Mouse (Mus musculus) monocyte, adult 5-6 weeks (primary cell): Measurements from ENCODE around the gene Trim66. TPM values are rescaled to one million over a fixed set of nuclear protein-coding genes. Genes with fewer than 3 reads are reported as not detected.

Experiments
- ATAC-seq: fragments of 153-309, 156-312 bp; replicated peaks from 2 replicates; pipeline ENCODE4 v1.8.0; 2017; ENCODE audit warnings: mild to moderate bottlenecking; ENCODE audit not compliant: low TSS enrichment, insufficient number of reproducible peaks, severe bottlenecking, poor library complexity, low FRiP score
- total RNA-seq: library from RNA; stranded (forward); fragments of 200-1000, 200-491, 200-594 nt; gene quantifications from 3 replicates; pipeline ENCODE4 v1.2.3, GENCODE M21; 2017

Gene Trim66
- total RNA-seq, 1 experiment from 2014 or later: 0.19 TPM

- no peak for ATAC-seq
Observed at GRCm38 (mm10) chr7:109524442-109524744, 16.5 kb upstream of the Trim66 start.

DNA sequence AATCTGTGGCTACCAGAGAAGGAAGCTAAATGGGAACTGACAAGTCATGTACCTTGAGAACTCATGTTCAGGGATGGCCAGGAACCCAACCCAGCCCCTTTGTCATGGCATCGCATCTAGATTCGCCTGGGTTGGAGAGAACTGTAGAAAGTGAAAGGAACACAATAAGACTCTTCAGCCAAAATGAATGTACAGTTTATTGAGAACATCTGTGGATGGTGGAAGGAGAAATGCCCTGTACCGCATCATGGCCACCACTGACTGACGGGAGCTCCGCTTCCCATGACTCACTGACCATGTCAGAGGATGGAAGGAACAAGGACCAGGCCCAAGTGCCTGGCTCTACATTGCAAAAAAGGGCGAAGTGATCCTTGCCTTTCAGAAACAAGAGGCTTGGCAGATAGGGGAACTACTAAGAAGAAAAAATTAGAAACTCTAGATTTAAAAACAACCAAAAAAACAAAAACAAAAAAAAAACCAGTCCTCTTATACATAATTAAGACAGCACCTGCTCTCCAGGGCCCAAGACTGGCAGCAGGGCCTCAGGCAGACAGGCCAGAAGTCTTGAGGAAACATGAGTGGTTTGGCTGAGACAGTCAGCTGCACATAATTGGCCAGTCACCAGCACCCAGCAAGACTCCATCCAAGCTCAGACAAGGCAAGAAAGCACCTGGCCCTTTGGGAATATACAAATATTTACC, 16.0 kb upstream of the Trim66 start:
- ATAC-seq: no peak

- ATAC-seq: no peak
Observed at GRCm38 (mm10) chr7:109523304-109523703, 15.4 kb upstream of the Trim66 start.

GRCm38 (mm10) chr7:109522084-109522483, 14.2 kb upstream of the Trim66 start:
- no peak for ATAC-seq

DNA sequence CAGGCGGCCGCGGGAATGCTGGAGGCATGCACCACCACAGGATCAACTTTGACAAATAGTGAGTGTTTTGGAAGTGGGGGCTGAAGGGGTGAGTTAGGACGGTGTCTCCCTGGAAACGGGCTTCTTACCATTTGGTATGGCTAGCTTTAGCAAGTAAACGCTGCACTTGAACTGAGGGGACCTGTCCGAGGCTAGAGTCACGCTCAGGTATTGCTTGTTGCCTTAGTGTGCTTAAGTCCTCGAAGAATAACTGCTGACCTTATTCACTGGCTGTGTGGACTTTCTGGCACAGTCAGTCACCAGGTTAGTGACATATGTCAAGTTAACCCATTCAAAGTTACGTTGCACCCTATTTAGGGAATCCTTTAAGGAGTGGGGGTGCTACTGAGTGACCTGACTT, 12.0 kb upstream of the Trim66 start:
- no peak for ATAC-seq

- peak; percentile 93 for ATAC-seq
Observed at GRCm38 (mm10) chr7:109518838-109519696, 11.1 kb upstream of the Trim66 start, which contains the start of gene Rpl27a. Gene Rpl27a, plus strand, starts transcription at chr7:109519147.

DNA sequence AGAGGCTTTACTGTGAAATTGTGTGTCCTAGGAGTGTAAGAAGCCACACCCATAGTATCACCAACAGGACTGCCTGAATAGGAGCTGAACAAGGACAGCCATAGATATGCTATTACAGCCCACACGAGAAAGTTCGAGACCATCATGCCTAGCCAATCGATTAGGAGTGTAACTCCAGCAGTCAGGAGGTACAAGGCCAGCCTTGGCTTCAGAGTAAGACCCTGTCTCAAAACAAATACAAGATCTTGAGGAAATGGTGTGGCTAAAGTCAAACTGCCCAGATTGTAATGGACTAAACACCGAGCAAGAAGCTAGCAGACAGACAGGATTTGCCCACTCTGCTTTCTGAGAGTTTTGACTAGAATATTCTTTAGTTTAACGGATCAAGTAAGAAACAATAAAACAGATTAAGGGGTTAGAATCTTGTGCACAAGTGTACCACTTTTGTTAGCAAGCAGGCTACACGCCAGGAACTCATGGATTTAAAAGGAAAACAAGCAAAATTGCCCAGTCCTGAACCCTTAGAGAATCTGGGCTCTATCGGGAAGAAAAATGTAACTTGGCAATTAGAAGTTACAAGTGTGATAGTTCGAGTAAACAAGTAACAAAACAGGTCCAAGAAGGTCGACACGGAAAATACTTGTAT, 10.2 kb upstream of the Trim66 start:
- no peak for ATAC-seq

- no peak for ATAC-seq
Observed at GRCm38 (mm10) chr7:109516500-109516899, 8.6 kb upstream of the Trim66 start.

- ATAC-seq: no peak
Observed at GRCm38 (mm10) chr7:109511838-109512237, 3.9 kb upstream of the Trim66 start.

DNA sequence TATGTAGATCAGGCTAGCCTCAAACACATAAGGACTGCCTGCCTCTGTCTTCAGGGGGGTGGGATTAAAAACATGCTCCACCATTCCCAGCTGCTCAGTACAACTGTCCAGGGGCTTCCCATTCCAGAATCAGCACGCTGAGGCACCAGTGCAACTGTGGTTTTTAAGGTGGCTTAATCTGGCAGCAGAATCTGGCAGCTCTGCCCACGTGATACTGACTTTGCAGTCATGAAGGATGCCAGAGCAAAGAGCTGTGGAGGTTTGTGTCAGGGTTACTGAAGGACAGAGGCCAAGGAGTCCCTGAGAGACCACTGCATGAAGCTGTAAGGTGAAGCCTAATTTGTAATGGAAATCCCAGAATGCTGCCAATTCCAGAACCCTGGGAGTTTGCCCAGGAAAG, 2.9 kb upstream of the Trim66 start:
- ATAC-seq: no peak

GRCm38 (mm10) chr7:109507572-109507971, 362 bp downstream of the Trim66 start:
- no peak for ATAC-seq

GRCm38 (mm10) chr7:109507119-109507518, 815 bp downstream of the Trim66 start:
- no peak for ATAC-seq

GRCm38 (mm10) chr7:109497507-109497906, 10.4 kb downstream of the Trim66 start:
- no peak for ATAC-seq

DNA sequence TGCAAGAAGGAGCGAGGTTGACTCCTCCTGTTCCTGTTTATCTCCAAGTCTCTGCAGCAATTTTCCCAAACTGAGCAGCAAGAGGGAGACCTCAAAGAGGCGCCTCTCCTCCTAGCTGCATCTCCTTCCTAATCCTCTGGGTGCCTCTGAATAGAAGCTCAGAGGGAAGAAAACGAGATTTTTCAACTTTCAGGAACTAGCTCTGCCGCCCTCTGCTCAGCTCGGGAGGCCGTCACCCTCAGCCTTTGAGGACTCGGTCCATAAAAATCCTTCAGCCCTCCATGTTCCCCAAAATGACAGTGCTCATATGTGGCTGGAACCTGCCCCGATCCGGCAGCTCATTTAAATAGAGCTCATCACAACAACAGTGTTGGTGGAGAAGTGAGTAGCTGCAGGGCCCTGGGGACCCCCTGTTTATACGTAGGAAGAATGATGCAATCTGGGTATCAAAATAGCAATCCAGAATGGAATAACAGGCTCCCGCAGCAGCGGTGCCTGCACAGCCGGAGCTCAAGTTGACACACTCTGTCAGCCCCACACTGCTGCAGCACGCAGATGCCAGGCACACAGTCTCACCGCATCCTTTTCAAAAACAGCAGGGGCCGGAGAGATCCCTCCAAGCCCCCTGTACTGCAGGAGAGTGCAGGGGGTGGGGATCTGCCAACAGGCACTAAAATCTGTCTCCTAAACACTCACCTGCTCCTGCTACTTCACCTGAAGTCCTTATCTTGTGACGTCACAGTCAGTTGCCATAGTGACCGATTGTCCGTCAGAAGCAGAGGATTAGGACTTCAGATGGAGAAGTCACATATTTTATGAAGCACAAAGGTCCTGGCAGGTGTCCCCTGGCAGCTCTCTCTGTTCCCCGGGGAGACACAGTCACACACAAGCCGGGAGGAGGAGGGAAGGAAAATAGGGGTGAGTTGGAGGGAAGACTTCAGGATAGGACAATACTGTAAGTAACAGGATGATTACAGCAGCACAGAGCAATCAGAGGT, 14.3 kb downstream of the Trim66 start:
- ATAC-seq: no peak

DNA sequence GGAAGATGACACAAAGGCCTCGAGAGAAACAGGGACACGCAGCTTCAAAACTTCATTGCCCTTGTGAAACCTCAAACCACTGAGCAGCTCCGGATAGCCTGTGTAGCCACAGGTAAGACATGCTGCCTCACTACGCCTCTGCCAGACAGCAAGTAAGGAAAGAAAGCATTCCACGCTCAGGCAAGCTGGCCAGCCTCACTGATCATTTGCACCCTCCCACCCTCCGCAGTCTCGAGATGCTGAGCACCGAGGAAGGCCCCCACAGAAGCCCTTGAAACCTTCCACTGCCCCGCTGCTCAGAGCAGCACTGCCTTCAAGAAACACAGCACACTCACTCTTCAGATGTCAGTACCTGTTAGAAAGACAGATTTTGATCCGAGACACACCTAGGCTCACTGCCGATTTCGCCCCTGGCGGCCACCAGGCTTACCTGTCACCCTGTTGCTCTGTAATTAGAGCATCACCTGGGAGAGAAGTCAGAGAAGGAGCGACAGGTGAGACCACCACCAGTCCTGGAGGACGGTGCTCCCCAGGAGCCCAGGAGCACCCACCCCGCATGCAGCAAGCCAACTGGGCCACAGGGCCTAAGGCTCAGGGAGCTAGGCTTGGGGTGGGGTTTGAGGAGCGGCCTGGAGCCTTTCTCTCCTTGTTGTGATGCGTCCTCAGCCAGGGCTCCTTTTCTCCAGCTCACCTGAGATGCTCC, 15.2 kb downstream of the Trim66 start:
- ATAC-seq: no peak

- ATAC-seq: no peak
Observed at GRCm38 (mm10) chr7:109484221-109484620, 23.7 kb downstream of the Trim66 start.

DNA sequence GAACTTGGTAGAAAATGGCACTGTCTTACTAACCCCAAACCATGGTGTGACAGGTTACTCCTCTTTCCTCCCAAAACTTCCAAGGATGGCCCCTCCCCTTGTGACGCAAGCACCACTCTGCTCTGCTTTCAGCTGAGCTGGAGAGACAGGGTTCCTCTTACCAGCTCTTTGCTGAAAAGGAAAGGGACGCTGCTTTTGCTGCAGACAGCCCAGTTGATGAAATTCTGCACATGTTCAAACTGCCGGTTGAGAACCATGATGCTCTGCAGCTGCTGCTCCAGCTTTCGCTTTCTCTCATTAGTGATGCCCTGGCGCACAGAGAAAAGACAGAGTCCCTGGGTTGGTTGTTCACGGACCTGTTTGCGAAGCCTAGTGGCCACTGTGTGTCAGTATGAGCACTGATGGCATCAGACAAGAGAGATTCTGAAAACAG, 27.2 kb downstream of the Trim66 start:
- no peak for ATAC-seq

DNA sequence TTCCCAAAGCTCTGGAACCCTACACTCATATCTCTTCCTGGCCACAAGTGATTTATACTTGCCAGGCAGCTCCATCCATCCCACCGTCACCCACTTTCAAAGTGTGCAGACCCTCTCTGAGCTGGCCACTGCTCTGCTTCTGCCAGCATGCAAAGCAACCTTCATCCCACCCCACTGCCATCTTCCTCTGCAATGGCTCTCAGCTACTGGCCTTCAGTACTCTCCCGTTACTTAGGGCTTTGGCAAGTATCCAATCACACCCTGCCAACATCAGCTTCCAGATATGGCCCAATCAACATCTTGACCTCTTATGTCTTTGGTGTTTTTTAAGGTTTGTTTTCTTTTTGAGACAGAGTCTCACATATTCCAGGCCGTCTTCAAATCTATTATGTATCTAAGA, 30.0 kb downstream of the Trim66 start:
- no peak for ATAC-seq
